Mouse (Mus musculus) heart, embryonic 14.5 days (tissue): Measurements from ENCODE around the gene Pum3. TPM values are rescaled to one million over a fixed set of nuclear protein-coding genes. Genes with fewer than 3 reads are reported as not detected.
A peak's percentile ranks its signal among the peaks of the same experiment; 100 is the strongest.

Source experiments
- ATAC-seq: fragments of 200-750 bp; cut with Nextera tagmentation; 2 replicates; pipeline ENCODE4 v1.8.0; 2017; ENCODE audit warnings: low read depth, moderate TSS enrichment; ENCODE audit not compliant: insufficient number of reproducible peaks, insufficient read depth, low FRiP score
- H3K27ac ChIP-seq, 2 experiments: fragments of 200-500 bp in 1 of 2; fragments of 300-500 bp in 1 of 2; sonication (generic) in 1 of 2; replicated peaks in 1 of 2; 2 replicates each; pipeline ENCODE4 v1.5.1; 2012 to 2014; ENCODE audit warnings: low read depth in 2 of 2, low read length in 2 of 2, control low read depth in 1 of 2, mild to moderate bottlenecking in 1 of 2, mixed read lengths in 1 of 2; ENCODE audit not compliant: control insufficient read depth in 1 of 2, insufficient read depth in 1 of 2
- H3K27me3 ChIP-seq: fragments of 300-500 bp; sonication (generic); 2 replicates; pipeline ENCODE4 v1.6.1; 2014; ENCODE audit warnings: mild to moderate bottlenecking, low read length, control low read depth; ENCODE audit not compliant: control insufficient read depth, insufficient read depth
- H3K36me3 ChIP-seq: fragments of 300-500 bp; sonication (generic); 2 replicates; pipeline ENCODE4 v1.6.1; 2014; ENCODE audit warnings: mild to moderate bottlenecking, control low read depth, low read length, mixed read lengths; ENCODE audit not compliant: control insufficient read depth, insufficient read depth
- H3K4me1 ChIP-seq, 2 experiments: fragments of 200-500 bp in 1 of 2; fragments of 300-500 bp in 1 of 2; sonication (generic) in 1 of 2; 2 replicates each; pipeline ENCODE4 v1.6.1; 2012 to 2014; ENCODE audit warnings: low read length in 2 of 2, control low read depth in 1 of 2, mixed read lengths in 1 of 2; ENCODE audit not compliant: control insufficient read depth in 2 of 2, insufficient read depth in 2 of 2
- H3K4me2 ChIP-seq: fragments of 300-500 bp; sonication (generic); 2 replicates; pipeline ENCODE4 v1.6.1; 2014; ENCODE audit warnings: mild to moderate bottlenecking, low read length
- H3K4me3 ChIP-seq, 2 experiments: fragments of 200-500 bp in 1 of 2; fragments of 300-500 bp in 1 of 2; sonication (generic) in 1 of 2; 2 replicates each; pipeline ENCODE4 v1.5.1; 2012 to 2014; ENCODE audit warnings: low read length in 2 of 2, mild to moderate bottlenecking in 2 of 2, control low read depth in 1 of 2, low read depth in 1 of 2, moderate library complexity in 1 of 2; ENCODE audit not compliant: control insufficient read depth in 1 of 2, insufficient read depth in 1 of 2
- H3K9ac ChIP-seq: fragments of 300-500 bp; sonication (generic); 2 replicates; pipeline ENCODE4 v1.6.1; 2014; ENCODE audit warnings: mild to moderate bottlenecking, low read length
- H3K9me3 ChIP-seq: fragments of 300-500 bp; sonication (generic); 2 replicates; pipeline ENCODE4 v1.6.1; 2016; ENCODE audit warnings: low read length, control low read depth; ENCODE audit not compliant: control insufficient read depth
- WGBS: fragments of 180-500 bp; shearing (Covaris S2); extraction: QIAGEN DNeasy Blood & Tissue Kit; methylation state at CpG from one replicate; pipeline ENCODE4 v1.1.7; 2014; 5-methylcytosine and 5-hydroxymethylcytosine counted together
- polyA plus RNA-seq: library from polyadenylated mRNA; unstranded; fragments of >200 nt; fragmentation: Nextera tagmentation; extraction: Ambion mirVana; gene quantifications from 2 replicates; pipeline ENCODE4 v1.2.1, GENCODE M21; 2014

Pum3 gene
- polyA plus RNA-seq, 1 experiment from 2014 or later: 42.7 TPM

DNA sequence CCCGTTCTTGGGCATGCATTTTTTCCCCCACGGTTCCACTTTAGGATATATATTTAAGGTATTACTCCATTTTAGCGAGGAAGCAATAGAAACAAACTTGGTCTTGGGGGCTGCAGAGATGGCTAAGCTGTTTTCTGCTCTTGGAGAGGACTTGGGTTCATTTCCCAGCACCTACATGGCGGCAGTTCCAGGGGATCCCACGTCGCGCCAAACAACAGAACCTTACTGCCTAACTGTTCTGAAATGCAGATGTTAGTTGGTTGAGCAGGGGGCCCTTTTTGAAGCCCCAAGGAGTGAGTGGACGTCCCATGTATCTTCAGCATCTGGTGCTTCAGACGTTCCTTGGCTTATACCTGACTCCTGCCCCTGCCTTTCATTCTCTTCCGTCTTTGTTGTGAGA is 781 bp upstream of the Pum3 start:
- WGBS: under 1% methylated on average over 10 of the region's 10 CpGs
- peaks cover 2 to 19% of the 10 kb centered on the region in 2 experiments; a peak in 3 of 4 replicates for H3K4me1 ChIP-seq
- no peaks in the 10 kb centered on the region for H3K27me3 ChIP-seq
- H3K4me3 ChIP-seq: peak overlapping the region; percentile 74 to 94
- no peak for ATAC-seq
- peak overlapping the region; percentile 82 for H3K4me2 ChIP-seq
- H3K36me3 ChIP-seq: peaks cover 7% of the 10 kb centered on the region
- H3K9me3 ChIP-seq: no peaks in the 10 kb centered on the region
- H3K27ac ChIP-seq: peak overlapping the region; percentile 92 to 98
- H3K9ac ChIP-seq: peak overlapping the region; percentile 90

- WGBS: under 1% methylated on average over 16 of the region's 16 CpGs
- H3K27me3 ChIP-seq: no peaks in the 10 kb centered on the region
- 0 out of 2 replicates have a peak, but pooled peaks have one; percentile 11 for ATAC-seq
Observed at GRCm38 (mm10) chr19:27429281-27429680, 344 bp downstream of the Pum3 start.

GRCm38 (mm10) chr19:27427865-27428264 is 1.8 kb downstream of the Pum3 start:
- Histone ChIP-seq H3K27ac (no peak overlapping the region), H3K27me3 (no peaks in the 10 kb centered on the region), H3K36me3 (peaks cover 32% of the 10 kb centered on the region), H3K4me3 (no peak overlapping the region), H3K9ac (no peak overlapping the region), H3K9me3 (no peaks in the 10 kb centered on the region), H3K4me1 (peaks cover 2 to 19% of the 10 kb centered on the region in 2 experiments; a peak in 3 of 4 replicates), H3K4me2 (no peak overlapping the region)
- WGBS: 68% methylated on average over 2 of the region's 2 CpGs
- no peak for ATAC-seq

More at GRCm38 (mm10) chr19:27429281-27429680, 344 bp downstream of the Pum3 start:
- peak overlapping the region; percentile 84 for H3K9ac ChIP-seq
- H3K27ac ChIP-seq: peak overlapping the region in 1 of 2 experiments; percentile 66; a peak in 2 of 4 replicates
- no peaks in the 10 kb centered on the region for H3K9me3 ChIP-seq
- peaks cover 2 to 19% of the 10 kb centered on the region in 2 experiments; a peak in 3 of 4 replicates for H3K4me1 ChIP-seq
- H3K4me3 ChIP-seq: peak overlapping the region; percentile 89 to 94
- H3K36me3 ChIP-seq: peaks cover 18% of the 10 kb centered on the region
- H3K4me2 ChIP-seq: peak overlapping the region; percentile 82

DNA sequence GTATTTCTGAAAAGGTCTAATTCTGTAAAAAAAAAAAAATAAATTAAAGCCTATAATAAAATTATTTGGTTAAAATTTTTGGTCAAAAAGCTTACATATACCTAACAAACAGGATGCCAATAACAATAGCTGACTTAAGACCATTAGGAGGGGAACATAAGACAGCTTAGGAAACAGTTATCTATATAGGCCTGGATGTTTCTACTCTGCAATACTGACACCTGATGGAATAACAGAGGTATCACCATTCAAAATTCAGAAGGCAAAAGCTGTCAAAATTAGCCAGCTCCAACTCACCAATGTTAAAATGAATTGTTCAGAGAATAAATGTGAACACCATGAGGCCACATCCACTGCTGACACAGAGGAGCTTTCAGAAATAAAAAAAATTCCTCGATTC is 3.2 kb downstream of the Pum3 start:
- peaks cover 2 to 19% of the 10 kb centered on the region in 2 experiments; a peak in 3 of 4 replicates for H3K4me1 ChIP-seq

DNA sequence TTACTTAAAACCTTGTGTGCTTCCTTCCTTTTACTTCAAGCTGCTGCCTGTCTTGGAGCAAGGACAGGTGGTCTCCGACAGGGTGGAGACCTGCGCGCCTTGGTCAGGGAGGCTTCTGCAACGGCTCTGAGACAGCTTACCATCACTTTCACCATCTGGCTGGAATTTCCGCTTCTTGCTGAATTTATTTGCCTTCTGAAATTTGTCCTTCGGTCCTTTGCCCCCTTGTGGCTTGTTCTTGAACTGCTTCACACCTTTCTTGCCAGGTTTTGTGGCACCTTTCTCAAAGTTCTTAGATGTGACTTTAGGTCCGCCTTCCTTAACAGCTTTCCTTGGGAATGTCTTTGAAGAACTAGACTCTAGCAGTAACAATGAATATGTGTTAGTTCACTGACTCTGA is 4.0 kb downstream of the Pum3 start:
- peaks cover 2 to 12% of the 10 kb centered on the region in 2 experiments; a peak in 3 of 4 replicates for H3K4me1 ChIP-seq
- no peak overlapping the region for H3K9ac ChIP-seq
- H3K27me3 ChIP-seq: no peaks in the 10 kb centered on the region
- 80% methylated on average over 7 of the region's 7 CpGs for WGBS
- no peak overlapping the region for H3K4me3 ChIP-seq
- no peak overlapping the region for H3K4me2 ChIP-seq
- ATAC-seq: no peak
- no peak overlapping the region for H3K27ac ChIP-seq
- H3K9me3 ChIP-seq: no peaks in the 10 kb centered on the region
- peaks cover 52% of the 10 kb centered on the region for H3K36me3 ChIP-seq

More for the DNA sequence above, 3.2 kb downstream of the Pum3 start:
- no peaks in the 10 kb centered on the region for H3K27me3 ChIP-seq
- H3K36me3 ChIP-seq: peaks cover 45% of the 10 kb centered on the region
- no peak overlapping the region for H3K9ac ChIP-seq
- no peaks in the 10 kb centered on the region for H3K9me3 ChIP-seq
- H3K4me3 ChIP-seq: no peak overlapping the region
- no peak overlapping the region for H3K4me2 ChIP-seq
- no peak overlapping the region for H3K27ac ChIP-seq
- 59% methylated on average over 1 of the region's 1 CpGs for WGBS
- no peak for ATAC-seq

- Histone ChIP-seq H3K9ac (no peak overlapping the region), H3K27ac (no peak overlapping the region), H3K4me3 (no peak overlapping the region), H3K27me3 (no peaks in the 10 kb centered on the region), H3K4me2 (no peak overlapping the region), H3K9me3 (no peaks in the 10 kb centered on the region), H3K36me3 (peaks cover 88% of the 10 kb centered on the region), H3K4me1 (no peaks in the 10 kb centered on the region)
- ATAC-seq: no peak
- WGBS: 92% methylated on average over 4 of the region's 4 CpGs
Observed at GRCm38 (mm10) chr19:27417375-27417774, 12.2 kb downstream of the Pum3 start.

DNA sequence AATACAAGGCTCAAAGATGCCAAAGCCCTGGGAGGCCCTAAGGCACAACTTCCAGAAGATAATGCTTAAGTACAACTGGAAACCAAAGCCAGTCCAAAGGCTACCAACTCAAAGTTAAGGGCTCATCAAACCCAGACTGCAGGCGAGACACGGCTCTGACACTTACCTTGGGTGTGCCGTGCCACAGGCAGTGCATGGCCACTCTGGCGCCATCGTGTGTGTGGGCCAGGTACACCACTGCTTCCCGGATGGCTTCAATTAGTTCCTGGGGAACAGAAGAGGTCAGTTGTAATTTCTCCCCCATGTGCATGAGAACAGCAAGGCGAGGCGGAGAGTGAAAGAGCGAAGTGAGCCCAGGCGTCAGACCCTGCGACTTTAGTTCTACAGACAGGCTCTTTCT is 13.1 kb downstream of the Pum3 start:
- Histone ChIP-seq H3K9me3 (no peaks in the 10 kb centered on the region), H3K9ac (no peak overlapping the region), H3K4me1 (no peaks in the 10 kb centered on the region), H3K27me3 (peaks cover 5% of the 10 kb centered on the region; the same call in 1 of the 2 replicates), H3K36me3 (peaks cover 87% of the 10 kb centered on the region), H3K4me2 (no peak overlapping the region), H3K27ac (no peak overlapping the region), H3K4me3 (no peak overlapping the region)
- WGBS: 65% methylated on average over 11 of the region's 11 CpGs
- no peak for ATAC-seq

GRCm38 (mm10) chr19:27411340-27411739 is 18.3 kb downstream of the Pum3 start:
- no peaks in the 10 kb centered on the region for H3K9me3 ChIP-seq
- WGBS: 92% methylated on average over 4 of the region's 4 CpGs
- H3K4me2 ChIP-seq: no peak overlapping the region
- peaks cover 5% of the 10 kb centered on the region; the same call in 1 of the 2 replicates for H3K27me3 ChIP-seq
- no peak overlapping the region for H3K27ac ChIP-seq
- peaks cover 50% of the 10 kb centered on the region for H3K36me3 ChIP-seq
- no peak for ATAC-seq
- H3K4me1 ChIP-seq: peaks cover 6 to 24% of the 10 kb centered on the region in 2 experiments
- H3K9ac ChIP-seq: no peak overlapping the region
- H3K4me3 ChIP-seq: no peak overlapping the region
